Comparison of ENCODE assay signal across 35 mouse cellular contexts in genomic region chr9:10116581-10116980, GRCm38 (mm10).
"Had no signal": no experiment of that assay in that cellular context is flagged by ENCODE, and none has a peak within 500 bp of the region (broad histone marks: within the 10 kb centered on the region; RNA-seq: fewer than 3 reads in every experiment).

No protein-coding gene starts in this region.

- H3K27ac ChIP-seq: heart, embryonic 10.5 days; heart, embryonic 13.5 days; heart, embryonic 15.5 days; hindbrain, embryonic 10.5 days; hindbrain, embryonic 12.5 days; hindbrain, embryonic 13.5 days; hindbrain, embryonic 14.5 days; hindbrain, embryonic 15.5 days; hindbrain, postnatal 0 days; intestine, embryonic 15.5 days; kidney, embryonic 15.5 days; kidney, postnatal 0 days; layer of hippocampus, adult 2 months; left cerebral cortex, adult 2 months had no signal

- H3K9me3 ChIP-seq: heart, embryonic 10.5 days; heart, embryonic 12.5 days; heart, embryonic 13.5 days; heart, embryonic 15.5 days; hindbrain, embryonic 10.5 days; hindbrain, embryonic 12.5 days; hindbrain, embryonic 13.5 days; hindbrain, embryonic 15.5 days; intestine, embryonic 15.5 days; kidney, embryonic 15.5 days had no signal

- H3K4me2 ChIP-seq: heart, embryonic 11.5 days; heart, embryonic 12.5 days; heart, embryonic 13.5 days; heart, embryonic 15.5 days; hindbrain, embryonic 12.5 days; hindbrain, embryonic 13.5 days; hindbrain, embryonic 14.5 days; hindbrain, embryonic 15.5 days; intestine, embryonic 15.5 days; kidney, embryonic 15.5 days had no signal

- H3K4me3 ChIP-seq: heart, embryonic 10.5 days; heart, embryonic 12.5 days; heart, embryonic 13.5 days; heart, embryonic 15.5 days; hindbrain, embryonic 10.5 days; hindbrain, embryonic 12.5 days; hindbrain, embryonic 13.5 days; hindbrain, embryonic 15.5 days; intestine, embryonic 15.5 days; kidney, embryonic 15.5 days; layer of hippocampus, adult 2 months; left cerebral cortex, adult 2 months had no signal

- H3K9ac ChIP-seq: heart, embryonic 12.5 days; heart, embryonic 13.5 days; heart, embryonic 15.5 days; hindbrain, embryonic 12.5 days; hindbrain, embryonic 13.5 days; hindbrain, embryonic 14.5 days; hindbrain, embryonic 15.5 days; intestine, embryonic 15.5 days; kidney, embryonic 15.5 days had no signal

- H3K27me3 ChIP-seq: heart, embryonic 12.5 days; heart, embryonic 13.5 days; heart, embryonic 15.5 days; hindbrain, embryonic 12.5 days; hindbrain, embryonic 13.5 days; hindbrain, embryonic 15.5 days; intestine, embryonic 15.5 days; kidney, embryonic 15.5 days had no signal

- H3K36me3 ChIP-seq: heart, embryonic 10.5 days; heart, embryonic 12.5 days; heart, embryonic 13.5 days; heart, embryonic 15.5 days; hindbrain, embryonic 10.5 days; hindbrain, embryonic 12.5 days; hindbrain, embryonic 13.5 days; hindbrain, embryonic 15.5 days; intestine, embryonic 15.5 days; kidney, embryonic 15.5 days had no signal

- DNase-seq: heart, postnatal 10 days; heart, postnatal 14 days; heart, postnatal 36 days; heart, postnatal 4 days; kidney, adult 11 months; kidney, adult 18-20 months; kidney, adult 2 months; kidney, adult 8-10 months; kidney, adult 9 months; kidney, postnatal 10 days; kidney, postnatal 14 days; kidney, postnatal 25 days; kidney, postnatal 36 days; kidney, postnatal 4 days; layer of hippocampus, adult 9-11 months had no signal

- ATAC-seq: hindbrain, embryonic 16.5 days; hindbrain, postnatal 0 days; inflammation-experienced regulatory T-cells, adult 6 months; intestine, embryonic 15.5 days; intestine, embryonic 16.5 days; intestine, postnatal 0 days had no signal

- H3K4me1 ChIP-seq: heart, embryonic 10.5 days; heart, embryonic 12.5 days; heart, embryonic 13.5 days; heart, embryonic 15.5 days; hindbrain, embryonic 10.5 days; hindbrain, embryonic 12.5 days; hindbrain, embryonic 13.5 days; hindbrain, embryonic 15.5 days; intestine, embryonic 15.5 days; kidney, embryonic 15.5 days had no signal
